In the genomic region with DNA sequence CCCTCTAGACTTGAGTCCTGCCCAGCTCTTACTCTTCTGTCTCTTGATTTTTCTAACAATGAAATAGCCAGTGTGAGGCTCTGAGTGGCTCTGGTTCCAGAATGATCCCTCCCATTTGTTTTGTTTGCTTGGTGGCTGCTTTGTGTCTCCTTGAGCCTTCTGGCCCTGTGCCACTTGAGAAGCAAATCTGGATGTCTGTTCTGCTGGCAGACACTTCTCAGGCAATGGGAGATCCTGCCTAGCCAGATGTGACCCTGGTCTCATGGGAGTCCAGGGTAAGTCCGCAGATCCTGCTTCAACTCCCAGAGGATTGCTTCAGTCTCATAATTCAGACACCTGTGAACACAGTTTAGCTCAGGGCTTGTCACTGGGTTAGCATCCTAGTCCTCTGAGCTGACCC, we compare ENCODE assay signal across 16 mouse cellular contexts.
"Had no signal": no experiment of that assay in that cellular context is flagged by ENCODE, and none has a peak within 500 bp of the region (broad histone marks: within the 10 kb centered on the region; RNA-seq: fewer than 3 reads in every experiment).

No protein-coding gene starts in this region.

- H3K36me3 ChIP-seq: limb, embryonic 10.5 days; liver, embryonic 15.5 days; neural tube, embryonic 12.5 days had no signal

- H3K27me3 ChIP-seq: liver, embryonic 15.5 days; neural tube, embryonic 12.5 days had no signal

- H3K9ac ChIP-seq: liver, embryonic 15.5 days; neural tube, embryonic 12.5 days had no signal

- DNase-seq: kidney, adult 11 months; kidney, postnatal 10 days; kidney, postnatal 4 days; lung, adult 2 months; lung, postnatal 10 days; right cerebral cortex, postnatal 14 days; thymus, adult 2 months; thymus, postnatal 25 days had no signal

- H3K9me3 ChIP-seq: limb, embryonic 10.5 days; liver, embryonic 15.5 days; megakaryocyte, embryonic 14.5 days; neural tube, embryonic 12.5 days had no signal

- H3K4me2 ChIP-seq: liver, embryonic 11.5 days; liver, embryonic 15.5 days; midbrain, embryonic 11.5 days; neural tube, embryonic 12.5 days had no signal

- H3K27ac ChIP-seq: layer of hippocampus, adult 2 months; limb, embryonic 10.5 days; liver, embryonic 15.5 days; macrophage; neural tube, embryonic 12.5 days had no signal

- H3K4me3 ChIP-seq: layer of hippocampus, adult 2 months; limb, embryonic 10.5 days; liver, embryonic 15.5 days; megakaryocyte, embryonic 14.5 days; neural tube, embryonic 12.5 days had no signal

- H3K4me1 ChIP-seq: limb, embryonic 10.5 days; liver, embryonic 15.5 days; megakaryocyte, embryonic 14.5 days; neural tube, embryonic 12.5 days had no signal
